Mouse (Mus musculus): Measurements from ENCODE around the gene Kyat1. TPM values are rescaled to one million over a fixed set of nuclear protein-coding genes. Genes with fewer than 3 reads are reported as not detected.
"Not testable (repeated sequence)": the region's sequence is repeated elsewhere in the genome, so short reads cannot be mapped to it uniquely, and the experiment has no call there.

Gene Kyat1
- polyA plus RNA-seq, 1 experiment from 2014 or later = 13.1 TPM

GRCm38 (mm10) chr2:30161809-30162208 is 43.8 kb downstream of the Kyat1 start:
- no peak for ATAC-seq (ENCODE audit: low read depth)
- H3K4me3 ChIP-seq = no peak overlapping the region
- H3K4me1 ChIP-seq (replicated peaks) = no peaks in the 10 kb centered on the region
- no peak overlapping the region for H3K27ac ChIP-seq (replicated peaks)
- no peaks in the 10 kb centered on the region for H3K27me3 ChIP-seq
- no peak overlapping the region for H3K9ac ChIP-seq
- 0 out of 2 replicates have a peak, but pooled peaks cover 2% of the 10 kb centered on the region for H3K9me3 ChIP-seq
- no peaks in the 10 kb centered on the region for H3K36me3 ChIP-seq
- H3K4me2 ChIP-seq = no peak overlapping the region

- H3K36me3 ChIP-seq; H3K9me3 ChIP-seq; H3K27ac ChIP-seq (replicated peaks); H3K27me3 ChIP-seq; H3K4me2 ChIP-seq; ATAC-seq (ENCODE audit: low read depth); H3K9ac ChIP-seq; H3K4me1 ChIP-seq (replicated peaks); H3K4me3 ChIP-seq: not testable (repeated sequence)
- 93% methylated on average over 7 of the region's 10 CpGs for WGBS
Measured at GRCm38 (mm10) chr2:30159871-30160270, 45.8 kb downstream of the Kyat1 start.

- Histone ChIP-seq H3K27me3 (no peaks in the 10 kb centered on the region), H3K4me3 (no peak overlapping the region), H3K9ac (no peak overlapping the region), H3K27ac (replicated peaks) (no peak overlapping the region), H3K4me2 (no peak overlapping the region), H3K36me3 (peaks cover 48% of the 10 kb centered on the region), H3K9me3 (no peaks in the 10 kb centered on the region), H3K4me1 (replicated peaks) (no peaks in the 10 kb centered on the region)
- 81% methylated on average over 8 of the region's 8 CpGs for WGBS
- no peak for ATAC-seq (ENCODE audit: low read depth)
Measured at GRCm38 (mm10) chr2:30152616-30153015, 53.0 kb downstream of the Kyat1 start.

GRCm38 (mm10) chr2:30151840-30152239 is 53.8 kb downstream of the Kyat1 start:
- H3K9me3 ChIP-seq = no peaks in the 10 kb centered on the region
- H3K27me3 ChIP-seq = no peaks in the 10 kb centered on the region
- no peak overlapping the region for H3K4me2 ChIP-seq
- no peak overlapping the region for H3K4me3 ChIP-seq
- H3K27ac ChIP-seq (replicated peaks) = no peak overlapping the region
- no peak for ATAC-seq (ENCODE audit: low read depth)
- 85% methylated on average over 11 of the region's 11 CpGs for WGBS
- peaks cover 55% of the 10 kb centered on the region for H3K36me3 ChIP-seq
- no peak overlapping the region for H3K9ac ChIP-seq
- no peaks in the 10 kb centered on the region for H3K4me1 ChIP-seq (replicated peaks)

GRCm38 (mm10) chr2:30147466-30147865 is 58.2 kb downstream of the Kyat1 start:
- H3K9ac ChIP-seq = no peak overlapping the region
- no peak overlapping the region for H3K27ac ChIP-seq (replicated peaks)
- ATAC-seq (ENCODE audit: low read depth) = no peak
- no peaks in the 10 kb centered on the region for H3K27me3 ChIP-seq
- H3K9me3 ChIP-seq = no peaks in the 10 kb centered on the region
- H3K36me3 ChIP-seq = peaks cover 94% of the 10 kb centered on the region
- H3K4me3 ChIP-seq = no peak overlapping the region
- no peaks in the 10 kb centered on the region for H3K4me1 ChIP-seq (replicated peaks)
- WGBS = 96% methylated on average over 4 of the region's 4 CpGs
- H3K4me2 ChIP-seq = no peak overlapping the region

GRCm38 (mm10) chr2:30144436-30144835 is 61.2 kb downstream of the Kyat1 start:
- Histone ChIP-seq H3K36me3 (peaks cover 93% of the 10 kb centered on the region), H3K27ac (replicated peaks) (no peak overlapping the region), H3K4me2 (no peak overlapping the region), H3K4me1 (replicated peaks) (no peaks in the 10 kb centered on the region), H3K9ac (no peak overlapping the region), H3K4me3 (no peak overlapping the region), H3K9me3 (no peaks in the 10 kb centered on the region), H3K27me3 (no peaks in the 10 kb centered on the region)
- ATAC-seq (ENCODE audit: low read depth) = no peak
- 97% methylated on average over 4 of the region's 4 CpGs for WGBS

- not testable (repeated sequence) for H3K4me3 ChIP-seq; H3K9ac ChIP-seq; H3K27ac ChIP-seq (replicated peaks); H3K9me3 ChIP-seq; ATAC-seq (ENCODE audit: low read depth); H3K27me3 ChIP-seq; H3K4me2 ChIP-seq
- H3K36me3 ChIP-seq = peaks cover 85% of the 10 kb centered on the region
- 91% methylated on average over 4 of the region's 4 CpGs for WGBS
- H3K4me1 ChIP-seq (replicated peaks) = peaks cover 11% of the 10 kb centered on the region
Measured at GRCm38 (mm10) chr2:30140021-30140420, 65.6 kb downstream of the Kyat1 start.

- H3K27ac ChIP-seq (replicated peaks) = no peak overlapping the region
- no peaks in the 10 kb centered on the region for H3K9me3 ChIP-seq
- H3K4me3 ChIP-seq = no peak overlapping the region
- WGBS = 91% methylated on average over 10 of the region's 10 CpGs
- no peak overlapping the region for H3K4me2 ChIP-seq
- peaks cover 51% of the 10 kb centered on the region for H3K36me3 ChIP-seq
- no peak for ATAC-seq (ENCODE audit: low read depth)
- H3K9ac ChIP-seq = no peak overlapping the region
- H3K4me1 ChIP-seq (replicated peaks) = peaks cover 31% of the 10 kb centered on the region
- H3K27me3 ChIP-seq = no peaks in the 10 kb centered on the region
Measured at GRCm38 (mm10) chr2:30136458-30136857, 69.2 kb downstream of the Kyat1 start.

Other genes with a start within 250 kb of the Kyat1 start
- 186 and 209 TPM in 2 replicates for gene Sptan1, start 240.3 kb downstream of the Kyat1 start, polyA plus RNA-seq (2015; fragmentation: Nextera tagmentation; extraction: Ambion mirVana)
- 49.6 and 53.5 TPM in 2 replicates for gene Wdr34, start 157.0 kb downstream of the Kyat1 start, polyA plus RNA-seq (2015; fragmentation: Nextera tagmentation; extraction: Ambion mirVana)
- gene Set, start 148.5 kb downstream of the Kyat1 start, polyA plus RNA-seq (2015; fragmentation: Nextera tagmentation; extraction: Ambion mirVana) = 338 and 380 TPM in 2 replicates
- 1.8 and 2.7 TPM in 2 replicates for gene Pkn3, start 128.2 kb downstream of the Kyat1 start, polyA plus RNA-seq (2015; fragmentation: Nextera tagmentation; extraction: Ambion mirVana)
- gene Zdhhc12, start 112.2 kb downstream of the Kyat1 start, polyA plus RNA-seq (2015; fragmentation: Nextera tagmentation; extraction: Ambion mirVana) = 26.5 and 32.5 TPM in 2 replicates
- 11.8 and 12.8 TPM in 2 replicates for gene Zer1, start 81.3 kb downstream of the Kyat1 start, polyA plus RNA-seq (2015; fragmentation: Nextera tagmentation; extraction: Ambion mirVana)
- 9.4 and 11.7 TPM in 2 replicates for gene Tbc1d13, start 72.1 kb downstream of the Kyat1 start, polyA plus RNA-seq (2015; fragmentation: Nextera tagmentation; extraction: Ambion mirVana)
- gene Endog, start 34.4 kb downstream of the Kyat1 start, polyA plus RNA-seq (2015; fragmentation: Nextera tagmentation; extraction: Ambion mirVana) = 15.6 and 17.3 TPM in 2 replicates
- gene Spout1, start 27.4 kb downstream of the Kyat1 start, polyA plus RNA-seq (2015; fragmentation: Nextera tagmentation; extraction: Ambion mirVana) = 59.0 and 61.0 TPM in 2 replicates
- gene Lrrc8a, start 31.9 kb upstream of the Kyat1 start, polyA plus RNA-seq (2015; fragmentation: Nextera tagmentation; extraction: Ambion mirVana) = 50.7 and 54.8 TPM in 2 replicates
- gene Gm28035, start 34.7 kb upstream of the Kyat1 start, polyA plus RNA-seq (2015; fragmentation: Nextera tagmentation; extraction: Ambion mirVana) = 0.23 and 0.24 TPM in 2 replicates
- gene Phyhd1, start 60.4 kb upstream of the Kyat1 start, polyA plus RNA-seq (2015; fragmentation: Nextera tagmentation; extraction: Ambion mirVana) = 4.3 and 4.8 TPM in 2 replicates
- gene Gm28038, start 75.2 kb upstream of the Kyat1 start, polyA plus RNA-seq (2015; fragmentation: Nextera tagmentation; extraction: Ambion mirVana) = not detected in 2 replicates
- 33.1 and 35.6 TPM in 2 replicates for gene Dolk, start 80.5 kb upstream of the Kyat1 start, polyA plus RNA-seq (2015; fragmentation: Nextera tagmentation; extraction: Ambion mirVana)
- 19.7 and 26.7 TPM in 2 replicates for gene Nup188, start 80.5 kb upstream of the Kyat1 start, polyA plus RNA-seq (2015; fragmentation: Nextera tagmentation; extraction: Ambion mirVana)
- gene Sh3glb2, start 153.5 kb upstream of the Kyat1 start, polyA plus RNA-seq (2015; fragmentation: Nextera tagmentation; extraction: Ambion mirVana) = 131 and 147 TPM in 2 replicates
- gene Miga2, start 158.4 kb upstream of the Kyat1 start, polyA plus RNA-seq (2015; fragmentation: Nextera tagmentation; extraction: Ambion mirVana) = 26.0 and 26.3 TPM in 2 replicates
- 51.4 and 52.0 TPM in 2 replicates for gene Dolpp1, start 186.4 kb upstream of the Kyat1 start, polyA plus RNA-seq (2015; fragmentation: Nextera tagmentation; extraction: Ambion mirVana)
- 22.2 and 23.0 TPM in 2 replicates for gene Crat, start 210.0 kb upstream of the Kyat1 start, polyA plus RNA-seq (2015; fragmentation: Nextera tagmentation; extraction: Ambion mirVana)
- gene Ptpa, start 210.2 kb upstream of the Kyat1 start, polyA plus RNA-seq (2015; fragmentation: Nextera tagmentation; extraction: Ambion mirVana) = 124 and 126 TPM in 2 replicates